Mouse (Mus musculus) midbrain, embryonic 16.5 days (tissue): ENCODE measurements around the gene Slc25a42. TPM values are rescaled to one million over a fixed set of nuclear protein-coding genes. Genes with fewer than 3 reads are reported as not detected.

Experiments used
- ATAC-seq: fragments of 200-750 bp; cut with Nextera tagmentation; 2 replicates; pipeline ENCODE4 v1.8.0; 2017; ENCODE audit warnings: moderate TSS enrichment
- H3K27ac ChIP-seq: fragments of 300-500 bp; sonication (generic); 2 replicates; pipeline ENCODE4 v1.5.1; 2014; ENCODE audit warnings: mild to moderate bottlenecking, low read length, mixed read lengths
- H3K27me3 ChIP-seq: fragments of 300-500 bp; sonication (generic); 2 replicates; pipeline ENCODE4 v1.6.1; 2014; ENCODE audit warnings: low read depth, low read length, mixed read lengths; ENCODE audit not compliant: control insufficient read depth, insufficient read depth
- H3K36me3 ChIP-seq: fragments of 300-500 bp; sonication (generic); 2 replicates; pipeline ENCODE4 v1.6.1; 2014; ENCODE audit warnings: mild to moderate bottlenecking, low read length, moderate library complexity, mixed read lengths; ENCODE audit not compliant: control insufficient read depth, insufficient read depth
- H3K4me1 ChIP-seq: fragments of 300-500 bp; sonication (generic); 2 replicates; pipeline ENCODE4 v1.6.1; 2014; ENCODE audit warnings: mild to moderate bottlenecking, low read length, mixed read lengths; ENCODE audit not compliant: control insufficient read depth, insufficient read depth
- H3K4me2 ChIP-seq: fragments of 300-500 bp; sonication (generic); 2 replicates; pipeline ENCODE4 v1.6.1; 2014; ENCODE audit warnings: mild to moderate bottlenecking, low read length, mixed read lengths
- H3K4me3 ChIP-seq: fragments of 300-500 bp; sonication (generic); 2 replicates; pipeline ENCODE4 v1.5.1; 2014; ENCODE audit warnings: low read depth, mild to moderate bottlenecking, low read length, moderate library complexity, mixed read lengths
- H3K9ac ChIP-seq: fragments of 300-500 bp; sonication (generic); 2 replicates; pipeline ENCODE4 v1.6.1; 2014; ENCODE audit warnings: low read depth, low read length, mixed read lengths
- H3K9me3 ChIP-seq: fragments of 300-500 bp; sonication (generic); replicated peaks from 2 replicates; pipeline ENCODE4 v1.6.1; 2014; ENCODE audit warnings: mild to moderate bottlenecking, low read length, mixed read lengths; ENCODE audit not compliant: control insufficient read depth, poor library complexity, severe bottlenecking
- WGBS: fragments of 180-500 bp; shearing (Covaris S2); extraction: QIAGEN DNeasy Blood & Tissue Kit; methylation state at CpG from one replicate; pipeline ENCODE4 v1.1.7; 2014; 5-methylcytosine and 5-hydroxymethylcytosine counted together
- polyA plus RNA-seq: library from polyadenylated mRNA; unstranded; fragments of >200 nt; fragmentation: Nextera tagmentation; extraction: Ambion mirVana; gene quantifications from 2 replicates; pipeline ENCODE4 v1.2.1, GENCODE M21; 2015

Slc25a42 gene
- polyA plus RNA-seq, 1 experiment from 2014 or later: 9.2 TPM

- H3K4me2 ChIP-seq: peak overlapping the region; percentile 72
- peak overlapping the region; percentile 87 for H3K4me3 ChIP-seq
- under 1% methylated on average over 15 of the region's 15 CpGs for WGBS
- peaks cover 21% of the 10 kb centered on the region for H3K36me3 ChIP-seq
- ATAC-seq: no peak
- H3K9me3 ChIP-seq: no peaks in the 10 kb centered on the region
- H3K4me1 ChIP-seq: peaks cover 18% of the 10 kb centered on the region
- peak overlapping the region; percentile 97 for H3K27ac ChIP-seq
- H3K27me3 ChIP-seq: no peaks in the 10 kb centered on the region
- H3K9ac ChIP-seq: peak overlapping the region; percentile 95
Observed at GRCm38 (mm10) chr8:70234781-70235128, 22.6 kb upstream of the Slc25a42 start.

- Histone ChIP-seq H3K36me3 (peaks cover 21% of the 10 kb centered on the region), H3K27me3 (no peaks in the 10 kb centered on the region), H3K9ac (peak within 1 kb of the TSS; percentile 95), H3K4me2 (peak within 1 kb of the TSS; percentile 84), H3K27ac (peak within 1 kb of the TSS; percentile 97), H3K4me3 (peak within 1 kb of the TSS; percentile 87), H3K9me3 (no peaks in the 10 kb centered on the region), H3K4me1 (peaks cover 18% of the 10 kb centered on the region)
- peak; percentile 97 for ATAC-seq
- under 1% methylated on average over 60 of the region's 67 CpGs for WGBS
Observed at GRCm38 (mm10) chr8:70234080-70234780, 22.1 kb upstream of the Slc25a42 start, which contains the start of the genes Sugp2 and Armc6. Gene Sugp2, plus strand, starts transcription at chr8:70234226. Gene Armc6, minus strand, starts transcription at chr8:70234466.

DNA sequence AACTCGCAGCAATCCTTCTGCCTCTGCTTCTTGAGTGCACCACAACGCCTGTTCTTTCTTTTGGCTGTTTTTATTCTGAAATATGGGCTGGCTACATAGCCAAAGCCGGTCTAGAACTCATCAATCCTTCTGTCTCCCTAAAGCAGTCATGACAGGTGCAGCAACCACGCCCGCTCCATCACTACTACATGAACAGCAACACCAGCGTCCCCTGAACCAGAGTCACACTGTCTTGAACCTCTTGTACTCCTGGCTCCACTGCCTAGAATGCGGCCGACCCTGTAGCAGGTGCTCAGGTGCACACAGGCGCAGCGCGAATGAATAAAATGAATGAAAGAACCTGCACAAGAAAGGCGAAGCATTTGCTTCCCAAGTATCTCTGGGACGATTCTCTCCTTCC lies 21.5 kb upstream of the Slc25a42 start:
- H3K27ac ChIP-seq: peak overlapping the region; percentile 97
- WGBS: 9% methylated on average over 13 of the region's 13 CpGs
- peak overlapping the region; percentile 95 for H3K9ac ChIP-seq
- no peaks in the 10 kb centered on the region for H3K9me3 ChIP-seq
- H3K27me3 ChIP-seq: no peaks in the 10 kb centered on the region
- ATAC-seq: peak; percentile 43
- peak overlapping the region; percentile 87 for H3K4me3 ChIP-seq
- H3K36me3 ChIP-seq: peaks cover 20% of the 10 kb centered on the region
- peak overlapping the region; percentile 84 for H3K4me2 ChIP-seq
- H3K4me1 ChIP-seq: peaks cover 18% of the 10 kb centered on the region

GRCm38 (mm10) chr8:70230837-70231236 lies 18.7 kb upstream of the Slc25a42 start:
- H3K4me3 ChIP-seq: no peak overlapping the region
- peaks cover 17% of the 10 kb centered on the region for H3K4me1 ChIP-seq
- no peak overlapping the region for H3K27ac ChIP-seq
- no peaks in the 10 kb centered on the region for H3K27me3 ChIP-seq
- no peak for ATAC-seq
- H3K4me2 ChIP-seq: no peak overlapping the region
- H3K9ac ChIP-seq: no peak overlapping the region
- H3K36me3 ChIP-seq: peaks cover 6% of the 10 kb centered on the region
- WGBS: 94% methylated on average over 9 of the region's 9 CpGs
- no peaks in the 10 kb centered on the region for H3K9me3 ChIP-seq

- H3K9me3 ChIP-seq: no peaks in the 10 kb centered on the region
- H3K27me3 ChIP-seq: no peaks in the 10 kb centered on the region
- no peak overlapping the region for H3K27ac ChIP-seq
- H3K4me3 ChIP-seq: no peak overlapping the region
- H3K9ac ChIP-seq: no peak overlapping the region
- no peak overlapping the region for H3K4me2 ChIP-seq
- ATAC-seq: no peak
- H3K36me3 ChIP-seq: peaks cover 22% of the 10 kb centered on the region
- 16% methylated on average over 4 of the region's 4 CpGs for WGBS
- H3K4me1 ChIP-seq: peaks cover 7% of the 10 kb centered on the region
Observed at GRCm38 (mm10) chr8:70227997-70228396, 15.9 kb upstream of the Slc25a42 start.

GRCm38 (mm10) chr8:70223341-70223740 lies 11.2 kb upstream of the Slc25a42 start:
- no peak overlapping the region for H3K4me2 ChIP-seq
- H3K27ac ChIP-seq: no peak overlapping the region
- peaks cover 25% of the 10 kb centered on the region for H3K36me3 ChIP-seq
- H3K27me3 ChIP-seq: no peaks in the 10 kb centered on the region
- H3K4me1 ChIP-seq: peaks cover 2% of the 10 kb centered on the region; the same call in 1 of the 2 replicates
- no peak overlapping the region for H3K9ac ChIP-seq
- no peak overlapping the region for H3K4me3 ChIP-seq
- H3K9me3 ChIP-seq: no peaks in the 10 kb centered on the region
- no peak for ATAC-seq
- 47% methylated on average over 6 of the region's 6 CpGs for WGBS

- H3K4me3 ChIP-seq: no peak overlapping the region
- 94% methylated on average over 12 of the region's 12 CpGs for WGBS
- H3K27me3 ChIP-seq: no peaks in the 10 kb centered on the region
- H3K4me1 ChIP-seq: peaks cover 2% of the 10 kb centered on the region; the same call in 1 of the 2 replicates
- no peak overlapping the region for H3K9ac ChIP-seq
- ATAC-seq: no peak
- H3K27ac ChIP-seq: no peak overlapping the region
- H3K36me3 ChIP-seq: peaks cover 25% of the 10 kb centered on the region
- H3K4me2 ChIP-seq: no peak overlapping the region
- no peaks in the 10 kb centered on the region for H3K9me3 ChIP-seq
Observed at GRCm38 (mm10) chr8:70222041-70222440, 9.9 kb upstream of the Slc25a42 start.

- no peak overlapping the region for H3K4me3 ChIP-seq
- no peaks in the 10 kb centered on the region for H3K9me3 ChIP-seq
- H3K4me2 ChIP-seq: no peak overlapping the region
- H3K9ac ChIP-seq: no peak overlapping the region
- H3K4me1 ChIP-seq: peaks cover 2% of the 10 kb centered on the region; the same call in 1 of the 2 replicates
- H3K27me3 ChIP-seq: no peaks in the 10 kb centered on the region
- H3K36me3 ChIP-seq: peaks cover 25% of the 10 kb centered on the region
- no peak for ATAC-seq
- H3K27ac ChIP-seq: no peak overlapping the region
- WGBS: 96% methylated on average over 3 of the region's 3 CpGs
Observed at GRCm38 (mm10) chr8:70220911-70221310, 8.8 kb upstream of the Slc25a42 start.

- Histone ChIP-seq H3K27me3 (no peaks in the 10 kb centered on the region), H3K27ac (no peak overlapping the region), H3K4me1 (peaks cover 2% of the 10 kb centered on the region; the same call in 1 of the 2 replicates), H3K9me3 (no peaks in the 10 kb centered on the region), H3K9ac (no peak overlapping the region), H3K4me3 (no peak overlapping the region), H3K4me2 (no peak overlapping the region), H3K36me3 (peaks cover 25% of the 10 kb centered on the region)
- WGBS: 82% methylated on average over 8 of the region's 8 CpGs
- ATAC-seq: no peak
Observed at GRCm38 (mm10) chr8:70220236-70220840, 8.2 kb upstream of the Slc25a42 start.
